Mouse (Mus musculus): ENCODE results near the gene Zyx.

GRCm38 (mm10) chr6:42374701-42375100 is 25.3 kb downstream of the Zyx start:
- TF ChIP-seq GATA1 (IDR thresholded peaks at IDR 0.05; ENCODE audit: borderline replicate concordance, low read length): no peak
- TF ChIP-seq CTCF (IDR thresholded peaks at IDR 0.05; ENCODE audit: low read depth, low read length): no peak
- TF ChIP-seq GATA2 (IDR thresholded peaks at IDR 0.05; ENCODE audit: borderline replicate concordance, low read depth, low read length): no peak
- TF ChIP-seq TAL1 (conservative IDR thresholded peaks at IDR 0.05; ENCODE audit: low read depth, low read length): no peak
